Comparison of ENCODE assay signal across 30 mouse cellular contexts in genomic region chr17:9279481-9279880, GRCm38 (mm10).
DNase-seq lines count a peak whose midpoint lies in the region; ATAC-seq and TF ChIP-seq lines count a peak whose summit lies in the region.
"Had no signal": no experiment of that assay in that cellular context is flagged by ENCODE, and none has a peak within 500 bp of the region (broad histone marks: within the 10 kb centered on the region; RNA-seq: fewer than 3 reads in every experiment).

No protein-coding gene starts in this region.

- peak overlapping the region; percentile 25; the same call in 1 of the 2 replicates for H3K27ac ChIP-seq in forebrain, embryonic 16.5 days (ENCODE audit: low read length)
- H3K27ac ChIP-seq in forebrain, embryonic 10.5 days, result no peak overlapping the region
- no peak overlapping the region for H3K27ac ChIP-seq in hindbrain, postnatal 0 days
- no peak overlapping the region; the same call in 1 of the 2 replicates for H3K27ac ChIP-seq in hindbrain, embryonic 16.5 days (ENCODE audit: low read depth, low read length)
- H3K27ac ChIP-seq in testis, adult 2 months (ENCODE audit: control insufficient read depth, insufficient read depth, low read depth, low read length), result no peak overlapping the region
- H3K27ac ChIP-seq: embryonic facial prominence, embryonic 12.5 days; gastrocnemius, adult 2 months; heart, adult 2 months; heart, embryonic 13.5 days; liver, embryonic 14.5 days; macrophage had no signal

- no peak for DNase-seq in forebrain, embryonic 10.5 days (ENCODE audit: extremely low spot score, low spot score)
- DNase-seq in hindbrain, postnatal 0 days (ENCODE audit: low spot score), result peak; percentile 50
- no peak for DNase-seq in testis, postnatal 14 days (ENCODE audit: low spot score)
- DNase-seq in right cerebral cortex, postnatal 10 days (ENCODE audit: low spot score in 2 of 2), result no peak
- DNase-seq in cerebellum, adult 8-10 months, result no peak
- DNase-seq: adrenal gland, postnatal 10 days; cerebellum, adult 11 months; cerebellum, adult 9-11 months; embryo, embryonic 11 days; gastrocnemius, adult 2 months; gastrocnemius, postnatal 36 days; heart, adult 2 months; heart, postnatal 10 days; kidney, adult 9 months; kidney, postnatal 10 days; layer of hippocampus, postnatal 36 days; liver; lung, adult 2 months; lung, postnatal 10 days; right cerebral cortex, postnatal 14 days; thymus, postnatal 14 days had no signal

- no peaks in the 10 kb centered on the region for H3K9me3 ChIP-seq in forebrain, embryonic 16.5 days (ENCODE audit: control insufficient read depth, low read length)
- no peaks in the 10 kb centered on the region for H3K9me3 ChIP-seq in forebrain, embryonic 10.5 days
- no peaks in the 10 kb centered on the region for H3K9me3 ChIP-seq in hindbrain, postnatal 0 days (ENCODE audit: low read length)
- no peaks in the 10 kb centered on the region for H3K9me3 ChIP-seq in hindbrain, embryonic 16.5 days (ENCODE audit: control insufficient read depth, low read length)
- H3K9me3 ChIP-seq: embryonic facial prominence, embryonic 12.5 days; heart, embryonic 13.5 days had no signal

- H3K36me3 ChIP-seq in forebrain, embryonic 16.5 days (ENCODE audit: control insufficient read depth, insufficient read depth), result no peaks in the 10 kb centered on the region
- no peaks in the 10 kb centered on the region for H3K36me3 ChIP-seq in forebrain, embryonic 10.5 days (replicated peaks)
- no peaks in the 10 kb centered on the region for H3K36me3 ChIP-seq in hindbrain, postnatal 0 days (ENCODE audit: insufficient read depth, low read length)
- no peaks in the 10 kb centered on the region for H3K36me3 ChIP-seq in hindbrain, embryonic 16.5 days (ENCODE audit: control insufficient read depth, insufficient read depth, low read length)
- no peaks in the 10 kb centered on the region for H3K36me3 ChIP-seq in testis, adult 2 months (ENCODE audit: control insufficient read depth, insufficient read depth, low read length)
- H3K36me3 ChIP-seq: embryonic facial prominence, embryonic 12.5 days; heart, embryonic 13.5 days had no signal

- H3K9ac ChIP-seq in forebrain, embryonic 16.5 days (replicated peaks; ENCODE audit: low read depth, low read length), result peak overlapping the region; percentile 6; the same call in 1 of the 2 replicates
- no peak overlapping the region for H3K9ac ChIP-seq in hindbrain, postnatal 0 days (replicated peaks; ENCODE audit: low read length)
- H3K9ac ChIP-seq in hindbrain, embryonic 16.5 days (ENCODE audit: low read depth, low read length), result no peak overlapping the region
- H3K9ac ChIP-seq: embryonic facial prominence, embryonic 12.5 days; heart, embryonic 13.5 days; liver, embryonic 14.5 days had no signal

- ATAC-seq in forebrain, embryonic 16.5 days, result no peak
- no peak for ATAC-seq in hindbrain, postnatal 0 days
- ATAC-seq in hindbrain, embryonic 16.5 days, result no peak
- ATAC-seq: intestine, postnatal 0 days; Patski had no signal

- no peak overlapping the region for H3K4me3 ChIP-seq in forebrain, embryonic 16.5 days (replicated peaks; ENCODE audit: low read length)
- no peak overlapping the region for H3K4me3 ChIP-seq in forebrain, embryonic 10.5 days
- no peak overlapping the region for H3K4me3 ChIP-seq in hindbrain, postnatal 0 days (ENCODE audit: low read length)
- no peak overlapping the region for H3K4me3 ChIP-seq in hindbrain, embryonic 16.5 days (ENCODE audit: low read length)
- peak overlapping the region; percentile 9; the same call in 1 of the 2 replicates for H3K4me3 ChIP-seq in testis, adult 2 months (ENCODE audit: control insufficient read depth, low read depth, low read length)
- H3K4me3 ChIP-seq: embryonic facial prominence, embryonic 12.5 days; gastrocnemius, adult 2 months; heart, adult 2 months; heart, embryonic 13.5 days had no signal

- TF ChIP-seq CTCF in hindbrain, postnatal 0 days (IDR thresholded peaks at IDR 0.05; ENCODE audit: low read depth), result no peak
- no peak for TF ChIP-seq CTCF in testis, adult 2 months (IDR thresholded peaks at IDR 0.05; ENCODE audit: control insufficient read depth, insufficient read depth, insufficient replicate concordance, low read depth, low read length)

- no peaks in the 10 kb centered on the region for H3K27me3 ChIP-seq in forebrain, embryonic 16.5 days (replicated peaks; ENCODE audit: control insufficient read depth, insufficient read depth, low read length)
- no peaks in the 10 kb centered on the region for H3K27me3 ChIP-seq in forebrain, embryonic 10.5 days (ENCODE audit: poor library complexity, severe bottlenecking)
- H3K27me3 ChIP-seq in hindbrain, postnatal 0 days (ENCODE audit: insufficient read depth, low read length), result no peaks in the 10 kb centered on the region
- no peaks in the 10 kb centered on the region for H3K27me3 ChIP-seq in hindbrain, embryonic 16.5 days (replicated peaks; ENCODE audit: control insufficient read depth, insufficient read depth, low read length)
- no peaks in the 10 kb centered on the region for H3K27me3 ChIP-seq in testis, adult 2 months (ENCODE audit: control insufficient read depth, insufficient read depth, low read length)
- H3K27me3 ChIP-seq: embryonic facial prominence, embryonic 12.5 days; heart, embryonic 13.5 days; Patski had no signal

- peaks cover 8% of the 10 kb centered on the region for H3K4me1 ChIP-seq in forebrain, embryonic 16.5 days (replicated peaks; ENCODE audit: control insufficient read depth, insufficient read depth, low read length)
- peaks cover 20% of the 10 kb centered on the region for H3K4me1 ChIP-seq in forebrain, embryonic 10.5 days
- H3K4me1 ChIP-seq in hindbrain, postnatal 0 days (ENCODE audit: insufficient read depth, low read length), result peaks cover 4% of the 10 kb centered on the region; the same call in 1 of the 2 replicates
- peaks cover 2% of the 10 kb centered on the region; the same call in 1 of the 2 replicates for H3K4me1 ChIP-seq in hindbrain, embryonic 16.5 days (ENCODE audit: control insufficient read depth, insufficient read depth, low read depth, low read length)
- H3K4me1 ChIP-seq in testis, adult 2 months (ENCODE audit: control insufficient read depth, insufficient read depth, low read length), result no peaks in the 10 kb centered on the region
- H3K4me1 ChIP-seq: embryonic facial prominence, embryonic 12.5 days; heart, embryonic 13.5 days had no signal

- H3K4me2 ChIP-seq in forebrain, embryonic 16.5 days (ENCODE audit: low read length), result no peak overlapping the region
- H3K4me2 ChIP-seq in hindbrain, postnatal 0 days (ENCODE audit: low read depth, low read length), result no peak overlapping the region
- no peak overlapping the region for H3K4me2 ChIP-seq in hindbrain, embryonic 16.5 days (ENCODE audit: low read length)
- H3K4me2 ChIP-seq: embryonic facial prominence, embryonic 12.5 days; heart, embryonic 13.5 days had no signal

- no peak for TF ChIP-seq POLR2A in testis, adult 2 months (IDR thresholded peaks at IDR 0.05; ENCODE audit: control insufficient read depth, low read depth, low read length)

- 18% methylated on average over 7 of the region's 7 CpGs for WGBS in forebrain, embryonic 16.5 days
- 87% methylated on average over 7 of the region's 7 CpGs for WGBS in forebrain, embryonic 10.5 days
- WGBS in hindbrain, postnatal 0 days, result 32% methylated on average over 7 of the region's 7 CpGs
- WGBS in hindbrain, embryonic 16.5 days, result 45% methylated on average over 7 of the region's 7 CpGs
